Mouse (Mus musculus): ENCODE data around the gene Bfar.

DNA sequence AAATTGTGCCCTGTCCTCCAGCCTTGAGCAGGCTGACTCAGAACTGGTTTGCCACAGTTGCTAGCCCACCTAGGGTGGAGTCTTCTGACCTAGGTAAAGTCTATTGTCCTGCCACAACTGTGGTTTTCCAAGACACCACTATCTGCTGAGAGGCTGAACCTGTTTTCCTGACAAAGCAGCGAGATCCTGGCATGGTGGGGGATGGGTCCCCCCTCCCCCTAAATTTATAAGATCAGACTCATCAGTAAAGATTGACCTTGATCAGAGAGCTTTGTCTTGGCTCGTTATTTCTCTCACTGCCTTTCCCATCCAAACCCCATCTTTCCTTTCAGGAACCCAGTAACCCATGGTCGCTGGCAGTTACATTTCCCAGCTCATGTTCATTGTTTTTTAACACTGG is 78.3 kb downstream of the Bfar start:
- no peak for TF ChIP-seq CTCF (IDR thresholded peaks at IDR 0.05; ENCODE audit: low read depth, low read length)
- TF ChIP-seq POLR2A (IDR thresholded peaks at IDR 0.05; ENCODE audit: insufficient read depth, low read length), result no peak
